Mouse (Mus musculus): ENCODE measurements at regions not wholly inside any gene's neighbourhood (a gene's known extent, or its start where the extent isn't known, plus 50 kb on each side); places are given as distances from the start of the nearest gene placed in this dataset.

DNA sequence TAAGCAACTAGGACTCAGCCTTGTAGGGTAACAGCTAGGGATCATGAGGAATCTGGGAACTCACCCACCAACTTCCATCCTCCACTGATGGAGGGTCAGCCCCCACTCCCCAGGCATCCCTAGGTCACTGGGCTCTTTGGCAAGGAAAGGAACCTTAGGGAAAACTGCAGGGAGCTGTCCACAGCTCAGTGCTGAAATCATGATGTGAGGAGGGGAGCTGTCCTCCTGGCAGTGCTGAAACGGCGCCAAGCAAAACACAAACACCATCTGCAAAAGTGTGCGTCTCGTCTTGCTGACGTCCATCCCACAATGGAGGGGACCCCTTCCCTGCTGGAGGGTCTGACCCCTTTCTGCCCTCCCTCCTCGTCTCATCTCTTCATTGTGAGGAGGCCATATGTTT is 68.6 kb upstream of the Rph3a start:
- DNase-seq = peak; percentile 59

GRCm38 (mm10) chr5:121076741-121077140 is 66.8 kb upstream of the Rph3a start:
- DNase-seq = no peak

DNA sequence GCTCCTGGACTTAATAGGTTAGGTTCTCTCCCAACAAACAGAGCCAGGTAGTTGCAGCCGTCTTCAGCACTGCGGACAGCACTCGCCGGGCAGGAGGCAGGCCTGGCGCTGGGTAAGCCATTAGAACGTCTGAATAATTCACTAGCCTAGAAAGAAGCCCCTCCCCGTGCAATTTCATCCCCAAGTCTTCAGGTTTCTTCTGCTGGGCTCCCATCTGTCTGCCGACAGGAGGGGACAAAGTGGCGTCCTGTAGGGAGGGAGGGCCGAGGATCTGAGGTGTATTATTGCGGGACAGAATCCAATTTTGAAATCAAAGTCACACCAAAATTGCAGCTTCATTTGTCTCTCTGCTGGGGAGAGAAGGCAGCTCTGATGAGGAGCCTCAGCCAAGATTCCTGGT is 58.9 kb upstream of the Rph3a start:
- peak; percentile 3 for DNase-seq

GRCm38 (mm10) chr5:121064721-121065120 is 54.8 kb upstream of the Rph3a start:
- no peak for DNase-seq

DNA sequence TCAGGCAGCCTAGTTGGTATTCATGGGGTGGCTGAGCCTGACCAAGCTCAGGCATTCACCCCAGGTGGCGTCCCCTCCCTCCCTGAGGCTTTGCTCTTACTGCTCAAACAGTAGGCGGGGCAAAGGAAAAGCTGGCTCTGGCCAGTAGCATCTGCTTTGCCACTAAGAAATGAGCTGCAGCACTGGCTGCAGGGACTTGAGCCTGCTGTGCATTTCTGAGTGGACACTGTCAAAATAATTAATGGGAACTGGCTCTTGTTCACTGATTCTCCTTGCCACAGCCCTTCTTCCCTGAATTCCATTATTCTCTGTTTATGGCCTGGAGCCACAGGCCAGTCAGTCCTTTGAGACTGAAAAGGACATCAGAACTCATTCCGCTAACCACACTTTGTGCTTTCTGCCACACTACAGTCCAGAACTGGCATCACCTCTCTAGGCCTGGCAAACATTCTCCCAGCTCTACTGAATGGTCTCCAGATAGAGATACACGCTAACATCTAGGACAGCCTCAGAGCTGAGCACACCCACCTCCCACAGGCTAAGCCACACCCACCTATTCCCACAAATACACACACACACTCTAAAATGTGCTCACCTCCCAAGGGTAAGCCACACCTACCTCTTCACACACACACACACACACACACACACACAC is 53.2 kb upstream of the Rph3a start:
- peak; percentile 5 for DNase-seq

- DNase-seq = no peak
Observed at GRCm38 (mm10) chr5:121061688-121062087, 51.8 kb upstream of the Rph3a start.
